Mouse (Mus musculus) MEL (cell line): ENCODE measurements around the gene Cx3cr1. TPM values are rescaled to one million over a fixed set of nuclear protein-coding genes. Genes with fewer than 3 reads are reported as not detected.

ENCODE experiments used
- DNase-seq: peaks from one replicate; pipeline ENCODE4 v3.0.0; 2011; ENCODE audit warnings: low read depth, low spot score
- H3K27ac ChIP-seq: 2 replicates; pipeline ENCODE4 v1.5.1; 2012; ENCODE audit warnings: low read depth, mild to moderate bottlenecking, control low read depth, low read length, moderate library complexity; ENCODE audit not compliant: control insufficient read depth
- H3K27me3 ChIP-seq, 2 experiments: fragments of 150-350 bp in 1 of 2; sonication (generic) in 1 of 2; 2 replicates each; pipeline ENCODE4 v1.6.1; 2012; ENCODE audit warnings: low read length in 2 of 2, mild to moderate bottlenecking in 2 of 2, improper control_type of control experiment in 1 of 2, moderate library complexity in 1 of 2; ENCODE audit not compliant: insufficient read depth in 2 of 2, control insufficient read depth in 1 of 2
- H3K36me3 ChIP-seq, 2 experiments: 2 replicates each; pipeline ENCODE4 v1.6.1; 2012 to 2014; ENCODE audit warnings: low read length in 2 of 2, improper control_type of control experiment in 1 of 2, inconsistent platforms in 1 of 2, mild to moderate bottlenecking in 1 of 2; ENCODE audit not compliant: insufficient read depth in 2 of 2, control insufficient read depth in 1 of 2
- H3K4me1 ChIP-seq, 2 experiments: fragments of 150-350 bp in 1 of 2; sonication (generic) in 1 of 2; 2 replicates each; pipeline ENCODE4 v1.6.1; 2012; ENCODE audit warnings: low read length in 2 of 2, improper control_type of control experiment in 1 of 2, mild to moderate bottlenecking in 1 of 2; ENCODE audit not compliant: insufficient read depth in 2 of 2, control insufficient read depth in 1 of 2
- H3K4me3 ChIP-seq, 2 experiments: fragments of 150-350 bp in 1 of 2; sonication (generic) in 1 of 2; 2 replicates each; pipeline ENCODE4 v1.5.1; 2012; ENCODE audit warnings: low read depth in 2 of 2, low read length in 2 of 2, mild to moderate bottlenecking in 2 of 2, moderate library complexity in 2 of 2, control low read depth in 1 of 2, improper control_type of control experiment in 1 of 2; ENCODE audit not compliant: control insufficient read depth in 1 of 2, insufficient read depth in 1 of 2
- H3K79me2 ChIP-seq: 2 replicates; pipeline ENCODE4 v1.6.1; 2012; ENCODE audit warnings: mild to moderate bottlenecking, low read length, moderate library complexity; ENCODE audit not compliant: control insufficient read depth, poor library complexity, insufficient read depth
- H3K9ac ChIP-seq: 2 replicates; pipeline ENCODE4 v1.6.1; 2012; ENCODE audit warnings: low read depth, mild to moderate bottlenecking, control low read depth, low read length, moderate library complexity; ENCODE audit not compliant: control insufficient read depth, poor library complexity, severe bottlenecking
- H3K9me3 ChIP-seq: fragments of 150-350 bp; sonication (generic); replicated peaks from 2 replicates; pipeline ENCODE4 v1.6.1; 2012; ENCODE audit warnings: mild to moderate bottlenecking, low read length, improper control_type of control experiment, moderate library complexity; ENCODE audit not compliant: insufficient read depth
- CHD1 ChIP-seq: IDR thresholded peaks from 2 replicates; pipeline ENCODE4 v1.6.1; 2012; ENCODE audit warnings: low read depth, mild to moderate bottlenecking, inconsistent platforms, low read length, improper control_type of control experiment
- CHD2 ChIP-seq: IDR thresholded peaks from 2 replicates; pipeline ENCODE4 v1.6.1; 2011; ENCODE audit warnings: low read length, improper control_type of control experiment
- CTCF ChIP-seq, 3 experiments: IDR thresholded peaks in 2 of 3; conservative IDR thresholded peaks in 1 of 3; 2 replicates each; pipeline ENCODE4 v1.5.1; 2011 to 2012; ENCODE audit warnings: low read length in 3 of 3, low read depth in 2 of 3, mild to moderate bottlenecking in 2 of 3, improper control_type of control experiment in 1 of 3, inconsistent platforms in 1 of 3, mixed read lengths in 1 of 3, moderate library complexity in 1 of 3; ENCODE audit not compliant: control insufficient read depth in 1 of 3, insufficient read depth in 1 of 3, poor library complexity in 1 of 3, severe bottlenecking in 1 of 3
- ELF1 ChIP-seq: IDR thresholded peaks from 2 replicates; pipeline ENCODE4 v1.6.1; 2014; ENCODE audit warnings: low read depth, mild to moderate bottlenecking, inconsistent platforms, low read length, improper control_type of control experiment, moderate library complexity
- EP300 ChIP-seq, 2 experiments: IDR thresholded peaks; 2 replicates each; pipeline ENCODE4 v1.6.1; 2011; ENCODE audit warnings: improper control_type of control experiment in 2 of 2, low read length in 2 of 2, low read depth in 1 of 2, mild to moderate bottlenecking in 1 of 2
- GABPA ChIP-seq: IDR thresholded peaks from 2 replicates; pipeline ENCODE4 v1.6.1; 2012; ENCODE audit warnings: low read depth, mild to moderate bottlenecking, inconsistent platforms, low read length, improper control_type of control experiment, moderate library complexity
- MAFK ChIP-seq: IDR thresholded peaks from 2 replicates; pipeline ENCODE4 v1.6.1; 2011; ENCODE audit warnings: low read depth, mild to moderate bottlenecking, low read length, improper control_type of control experiment, borderline replicate concordance
- MAX ChIP-seq: IDR thresholded peaks from 2 replicates; pipeline ENCODE4 v1.6.1; 2011; ENCODE audit warnings: low read length, improper control_type of control experiment
- MAZ ChIP-seq: IDR thresholded peaks from 2 replicates; pipeline ENCODE4 v1.6.1; 2012; ENCODE audit warnings: low read depth, mild to moderate bottlenecking, inconsistent platforms, low read length, improper control_type of control experiment
- MXI1 ChIP-seq: IDR thresholded peaks from 2 replicates; pipeline ENCODE4 v1.6.1; 2011; ENCODE audit warnings: mild to moderate bottlenecking, low read depth, low read length, improper control_type of control experiment
- MYC ChIP-seq: IDR thresholded peaks from 2 replicates; pipeline ENCODE4 v1.6.1; 2011; ENCODE audit warnings: low read depth, mild to moderate bottlenecking, low read length, improper control_type of control experiment, moderate library complexity
- NRF1 ChIP-seq: IDR thresholded peaks from 2 replicates; pipeline ENCODE4 v1.6.1; 2014; ENCODE audit warnings: low read depth, mild to moderate bottlenecking, inconsistent platforms, low read length, improper control_type of control experiment, moderate library complexity; ENCODE audit not compliant: poor library complexity, insufficient read depth, severe bottlenecking
- POLR2A ChIP-seq, 2 experiments: IDR thresholded peaks; 2 replicates each; pipeline ENCODE4 v1.6.1; 2011 to 2012; ENCODE audit warnings: low read length in 2 of 2, mild to moderate bottlenecking in 2 of 2, control low read depth in 1 of 2, improper control_type of control experiment in 1 of 2, low read depth in 1 of 2, moderate library complexity in 1 of 2; ENCODE audit not compliant: control insufficient read depth in 1 of 2, insufficient read depth in 1 of 2, poor library complexity in 1 of 2
- POLR2AphosphoS5 ChIP-seq: IDR thresholded peaks from 2 replicates; pipeline ENCODE4 v1.6.1; 2012; ENCODE audit warnings: low read depth, borderline replicate concordance, mild to moderate bottlenecking, inconsistent platforms, low read length, moderate library complexity, mixed read lengths
- RAD21 ChIP-seq: IDR thresholded peaks from 2 replicates; pipeline ENCODE4 v1.6.1; 2011; ENCODE audit warnings: mild to moderate bottlenecking, low read depth, low read length, improper control_type of control experiment
- RCOR1 ChIP-seq: IDR thresholded peaks from 2 replicates; pipeline ENCODE4 v1.6.1; 2012; ENCODE audit warnings: low read depth, mild to moderate bottlenecking, inconsistent platforms, low read length, improper control_type of control experiment
- SIN3A ChIP-seq: IDR thresholded peaks from 2 replicates; pipeline ENCODE4 v1.6.1; 2012; ENCODE audit warnings: low read length, improper control_type of control experiment, inconsistent platforms
- TAL1 ChIP-seq: IDR thresholded peaks from 2 replicates; pipeline ENCODE4 v1.6.1; 2012; ENCODE audit warnings: mild to moderate bottlenecking, inconsistent platforms, low read length, moderate library complexity, mixed read lengths
- TBP ChIP-seq: IDR thresholded peaks from 2 replicates; pipeline ENCODE4 v1.8.0; 2011; ENCODE audit warnings: low read depth, low read length, improper control_type of control experiment
- TCF12 ChIP-seq: IDR thresholded peaks from 2 replicates; pipeline ENCODE4 v1.6.1; 2014; ENCODE audit warnings: low read depth, mild to moderate bottlenecking, inconsistent platforms, low read length, improper control_type of control experiment, moderate library complexity
- USF1 ChIP-seq: IDR thresholded peaks from 2 replicates; pipeline ENCODE4 v1.6.1; 2014; ENCODE audit warnings: low read depth, mild to moderate bottlenecking, inconsistent platforms, low read length, improper control_type of control experiment, moderate library complexity
- ZC3H11A ChIP-seq: IDR thresholded peaks from 2 replicates; pipeline ENCODE4 v1.6.1; 2012; ENCODE audit warnings: low read depth, mild to moderate bottlenecking, inconsistent platforms, low read length, improper control_type of control experiment
- ZNF384 ChIP-seq: IDR thresholded peaks from 2 replicates; pipeline ENCODE4 v1.6.1; 2012; ENCODE audit warnings: low read depth, mild to moderate bottlenecking, inconsistent platforms, low read length, improper control_type of control experiment
- polyA plus RNA-seq, 2 experiments: library from polyadenylated mRNA; stranded (reverse) in 1 of 2; unstranded in 1 of 2; fragments of >175 nt in 1 of 2; fragments of >200 nt in 1 of 2; gene quantifications; 2 replicates each; pipeline versions ENCODE4 v1.2.1 to v1.2.4; 2012; ENCODE audit warnings: low replicate concordance in 2 of 2, low read depth in 1 of 2; ENCODE audit not compliant: insufficient read length in 2 of 2, insufficient read depth in 1 of 2, missing spikeins in 1 of 2
- total RNA-seq: library from RNA; depleted of rRNA; stranded (reverse); fragments of 300-350 nt; gene quantifications from 2 replicates; pipeline ENCODE4 v1.2.3, GENCODE M21; 2012; rRNA removed

Gene Cx3cr1
- total RNA-seq (not detected in 2 replicates), polyA plus RNA-seq (not detected)

GRCm38 (mm10) chr9:120069779-120070178, at the start of gene Cx3cr1:
Cx3cr1 (minus strand) TSS chr9:120069879.
- H3K4me1 ChIP-seq, result no peaks in the 10 kb centered on the region
- TF ChIP-seq CHD2 (no peak), MAX (no peak), POLR2A (IDR thresholded peaks at IDR 0.05; ENCODE audit: control insufficient read depth in 1 of 2, insufficient read depth in 1 of 2, low read depth in 1 of 2, low read length in 2 of 2, poor library complexity in 1 of 2) (no peak), CHD1 (no peak), NRF1 (no peak), USF1 (no peak), MAZ (no peak)
- TF ChIP-seq, all 39 proteins: peak for 0
- Histone ChIP-seq H3K9me3 (no peaks in the 10 kb centered on the region), H3K36me3 (no peaks in the 10 kb centered on the region), H3K79me2 (no peaks in the 10 kb centered on the region), H3K9ac (no peak within 1 kb of the TSS), H3K4me3 (no peak within 1 kb of the TSS), H3K27me3 (no peaks in the 10 kb centered on the region), H3K27ac (no peak within 1 kb of the TSS)
- no peak for DNase-seq

- Histone ChIP-seq H3K36me3 (peaks cover 15 to 31% of the 10 kb centered on the region in 2 experiments), H3K4me1 (peaks cover 12 to 31% of the 10 kb centered on the region in 2 experiments), H3K27ac (no peak overlapping the region), H3K79me2 (peaks cover 29% of the 10 kb centered on the region), H3K27me3 (no peaks in the 10 kb centered on the region), H3K4me3 (no peak overlapping the region), H3K9me3 (no peaks in the 10 kb centered on the region), H3K9ac (no peak overlapping the region)
- DNase-seq, result no peak
- no peak for TF ChIP-seq POLR2AphosphoS5
- no peak for TF ChIP-seq TBP
- TF ChIP-seq NRF1, result no peak
- TF ChIP-seq RAD21, result no peak
- TF ChIP-seq MXI1, result no peak
- no peak for TF ChIP-seq MAFK
- no peak for TF ChIP-seq USF1
- no peak for TF ChIP-seq TAL1
- no peak for TF ChIP-seq ZNF384
- TF ChIP-seq CTCF (IDR thresholded peaks at IDR 0.05 in 2 of 3, conservative IDR thresholded peaks at IDR 0.05 in 1 of 3; ENCODE audit: control insufficient read depth in 1 of 3, insufficient read depth in 1 of 3, low read depth in 2 of 3, low read length in 3 of 3, poor library complexity in 1 of 3, severe bottlenecking in 1 of 3), result no peak
- no peak for TF ChIP-seq TCF12
- TF ChIP-seq ZC3H11A, result no peak
- TF ChIP-seq EP300 (IDR thresholded peaks at IDR 0.05; ENCODE audit: low read depth in 1 of 2, low read length in 2 of 2), result no peak
- no peak for TF ChIP-seq GABPA
- no peak for TF ChIP-seq ELF1
- no peak for TF ChIP-seq MYC
- no peak for TF ChIP-seq SIN3A
- no peak for TF ChIP-seq RCOR1
Observed at GRCm38 (mm10) chr9:120118212-120118611, 48.5 kb upstream of the Cx3cr1 start.
